Mouse (Mus musculus): ENCODE results near the gene Fbln1. TPM values are rescaled to one million over a fixed set of nuclear protein-coding genes. Genes with fewer than 3 reads are reported as not detected.
A peak's percentile ranks its signal among the peaks of the same experiment; 100 is the strongest.

Fbln1 gene
- polyA plus RNA-seq, 1 experiment, result 6.9 TPM

GRCm38 (mm10) chr15:85303241-85303640, 97.5 kb downstream of the Fbln1 start:
- Histone ChIP-seq H3K27ac (ENCODE audit: insufficient read depth, low read length) (no peak overlapping the region), H3K4me1 (ENCODE audit: control insufficient read depth, insufficient read depth, low read length) (peaks cover 7% of the 10 kb centered on the region), H3K27me3 (ENCODE audit: control insufficient read depth, insufficient read depth, low read length) (no peaks in the 10 kb centered on the region), H3K4me3 (replicated peaks; ENCODE audit: insufficient read depth, low read depth, low read length) (no peak overlapping the region)
- 57% methylated on average over 4 of the region's 4 CpGs for WGBS
- TF ChIP-seq POLR2A (IDR thresholded peaks at IDR 0.05; ENCODE audit: borderline replicate concordance, insufficient read depth, low read length), result no peak
- TF ChIP-seq CTCF (IDR thresholded peaks at IDR 0.05; ENCODE audit: borderline replicate concordance, insufficient read depth, low read depth, low read length), result no peak
- DNase-seq, result no peak

GRCm38 (mm10) chr15:85303976-85304375, 98.2 kb downstream of the Fbln1 start:
- TF ChIP-seq POLR2A (IDR thresholded peaks at IDR 0.05; ENCODE audit: borderline replicate concordance, insufficient read depth, low read length) (no peak), CTCF (IDR thresholded peaks at IDR 0.05; ENCODE audit: borderline replicate concordance, insufficient read depth, low read depth, low read length) (no peak)
- Histone ChIP-seq H3K27ac (ENCODE audit: insufficient read depth, low read length) (no peak overlapping the region), H3K27me3 (ENCODE audit: control insufficient read depth, insufficient read depth, low read length) (no peaks in the 10 kb centered on the region), H3K4me1 (ENCODE audit: control insufficient read depth, insufficient read depth, low read length) (peaks cover 2% of the 10 kb centered on the region; the same call in 1 of the 2 replicates), H3K4me3 (replicated peaks; ENCODE audit: insufficient read depth, low read depth, low read length) (no peak overlapping the region)
- 98% methylated on average over 4 of the region's 4 CpGs for WGBS
- no peak for DNase-seq

- WGBS, result 92% methylated on average over 2 of the region's 2 CpGs
- Histone ChIP-seq H3K27me3 (ENCODE audit: control insufficient read depth, insufficient read depth, low read length) (no peaks in the 10 kb centered on the region), H3K27ac (ENCODE audit: insufficient read depth, low read length) (no peak overlapping the region), H3K4me3 (replicated peaks; ENCODE audit: insufficient read depth, low read depth, low read length) (no peak overlapping the region), H3K4me1 (ENCODE audit: control insufficient read depth, insufficient read depth, low read length) (no peaks in the 10 kb centered on the region)
- no peak for TF ChIP-seq CTCF (IDR thresholded peaks at IDR 0.05; ENCODE audit: borderline replicate concordance, insufficient read depth, low read depth, low read length)
- no peak for TF ChIP-seq POLR2A (IDR thresholded peaks at IDR 0.05; ENCODE audit: borderline replicate concordance, insufficient read depth, low read length)
- DNase-seq, result no peak
Observed at GRCm38 (mm10) chr15:85307061-85307660, 101.4 kb downstream of the Fbln1 start.

GRCm38 (mm10) chr15:85311058-85311657, 105.4 kb downstream of the Fbln1 start:
- WGBS, result 72% methylated on average over 10 of the region's 10 CpGs
- TF ChIP-seq POLR2A (IDR thresholded peaks at IDR 0.05; ENCODE audit: borderline replicate concordance, insufficient read depth, low read length) (no peak), CTCF (IDR thresholded peaks at IDR 0.05; ENCODE audit: borderline replicate concordance, insufficient read depth, low read depth, low read length) (no peak)
- DNase-seq, result no peak
- Histone ChIP-seq H3K27me3 (ENCODE audit: control insufficient read depth, insufficient read depth, low read length) (no peaks in the 10 kb centered on the region), H3K27ac (ENCODE audit: insufficient read depth, low read length) (no peak overlapping the region), H3K4me3 (replicated peaks; ENCODE audit: insufficient read depth, low read depth, low read length) (no peak overlapping the region), H3K4me1 (ENCODE audit: control insufficient read depth, insufficient read depth, low read length) (no peaks in the 10 kb centered on the region)

GRCm38 (mm10) chr15:85315378-85316025, 109.8 kb downstream of the Fbln1 start:
- Histone ChIP-seq H3K4me3 (replicated peaks; ENCODE audit: insufficient read depth, low read depth, low read length) (no peak overlapping the region), H3K27ac (ENCODE audit: insufficient read depth, low read length) (no peak overlapping the region), H3K4me1 (ENCODE audit: control insufficient read depth, insufficient read depth, low read length) (peaks cover 5% of the 10 kb centered on the region; the same call in 1 of the 2 replicates), H3K27me3 (ENCODE audit: control insufficient read depth, insufficient read depth, low read length) (no peaks in the 10 kb centered on the region)
- peak; percentile 70 to 83 for DNase-seq
- 40% methylated on average over 12 of the region's 13 CpGs for WGBS
- peak; percentile 94 for TF ChIP-seq CTCF (IDR thresholded peaks at IDR 0.05; ENCODE audit: borderline replicate concordance, insufficient read depth, low read depth, low read length)
- no peak for TF ChIP-seq POLR2A (IDR thresholded peaks at IDR 0.05; ENCODE audit: borderline replicate concordance, insufficient read depth, low read length)

GRCm38 (mm10) chr15:85316342-85317140, 110.8 kb downstream of the Fbln1 start:
- TF ChIP-seq CTCF (IDR thresholded peaks at IDR 0.05; ENCODE audit: borderline replicate concordance, insufficient read depth, low read depth, low read length) (no peak), POLR2A (IDR thresholded peaks at IDR 0.05; ENCODE audit: borderline replicate concordance, insufficient read depth, low read length) (no peak)
- Histone ChIP-seq H3K4me1 (ENCODE audit: control insufficient read depth, insufficient read depth, low read length) (peaks cover 5% of the 10 kb centered on the region; the same call in 1 of the 2 replicates), H3K4me3 (replicated peaks; ENCODE audit: insufficient read depth, low read depth, low read length) (no peak overlapping the region), H3K27ac (ENCODE audit: insufficient read depth, low read length) (no peak overlapping the region), H3K27me3 (ENCODE audit: control insufficient read depth, insufficient read depth, low read length) (no peaks in the 10 kb centered on the region)
- 59% methylated on average over 14 of the region's 14 CpGs for WGBS
- DNase-seq, result no peak

GRCm38 (mm10) chr15:85319924-85320668, 114.3 kb downstream of the Fbln1 start:
- TF ChIP-seq CTCF (IDR thresholded peaks at IDR 0.05; ENCODE audit: borderline replicate concordance, insufficient read depth, low read depth, low read length), result 0 out of 2 replicates have a peak, but pooled peaks have one; percentile 11
- TF ChIP-seq POLR2A (IDR thresholded peaks at IDR 0.05; ENCODE audit: borderline replicate concordance, insufficient read depth, low read length), result no peak
- H3K27me3 ChIP-seq (ENCODE audit: control insufficient read depth, insufficient read depth, low read length), result no peaks in the 10 kb centered on the region
- no peak overlapping the region for H3K27ac ChIP-seq (ENCODE audit: insufficient read depth, low read length)
- H3K4me1 ChIP-seq (ENCODE audit: control insufficient read depth, insufficient read depth, low read length), result peaks cover 5% of the 10 kb centered on the region; the same call in 1 of the 2 replicates
- 66% methylated on average over 11 of the region's 11 CpGs for WGBS
- no peak for DNase-seq
- no peak overlapping the region for H3K4me3 ChIP-seq (replicated peaks; ENCODE audit: insufficient read depth, low read depth, low read length)
